Mouse (Mus musculus) forebrain, embryonic 12.5 days (tissue): Measurements from ENCODE around the gene Hal. TPM values are rescaled to one million over a fixed set of nuclear protein-coding genes. Genes with fewer than 3 reads are reported as not detected.

Experiments used
- polyA plus RNA-seq: library from polyadenylated mRNA; unstranded; fragments of >200 nt; fragmentation: Nextera tagmentation; extraction: Ambion mirVana; gene quantifications from 2 replicates; pipeline ENCODE4 v1.2.1, GENCODE M21; 2016

The Hal gene
- polyA plus RNA-seq, 1 experiment from 2014 or later = 0.08 TPM

Other genes starting within 250 kb of the Hal start
- 11.5 and 12.6 TPM in 2 replicates for gene Elk3, start 177.6 kb upstream of the Hal start, polyA plus RNA-seq
- 137 and 145 TPM in 2 replicates for gene Lta4h, start 35.4 kb upstream of the Hal start, polyA plus RNA-seq
- 0.08 and 0.21 TPM in 2 replicates for gene Amdhd1, start 51.3 kb downstream of the Hal start, polyA plus RNA-seq
- 0.56 and 0.72 TPM in 2 replicates for gene Ccdc38, start 51.9 kb downstream of the Hal start, polyA plus RNA-seq
- gene Snrpf, start 100.9 kb downstream of the Hal start, polyA plus RNA-seq = 155 and 156 TPM in 2 replicates
- gene Ntn4, start 151.9 kb downstream of the Hal start, polyA plus RNA-seq = 3.5 and 3.7 TPM in 2 replicates